Mouse (Mus musculus) thymus, adult 2 months (tissue): ENCODE data around the gene Scrn2.

Source experiments
- CTCF ChIP-seq: fragments of 200-500 bp; IDR thresholded peaks from 2 replicates; pipeline ENCODE4 v1.5.1; 2012; ENCODE audit warnings: mild to moderate bottlenecking, control low read depth, low read length, moderate library complexity, borderline replicate concordance; ENCODE audit not compliant: control insufficient read depth, poor library complexity, insufficient read depth; ENCODE audit errors: extremely low read depth
- POLR2A ChIP-seq: fragments of 200-500 bp; IDR thresholded peaks from 2 replicates; pipeline ENCODE4 v1.6.1; 2012; ENCODE audit warnings: mild to moderate bottlenecking, low read length, control low read depth, moderate library complexity; ENCODE audit not compliant: control insufficient read depth, poor library complexity, insufficient read depth; ENCODE audit errors: extremely low read depth

- TF ChIP-seq POLR2A (no peak), CTCF (no peak)
Measured at GRCm38 (mm10) chr11:97032499-97032898, 2.8 kb downstream of the Scrn2 start.
